Mouse (Mus musculus): Measurements from ENCODE around the gene Cldn14.

- TF ChIP-seq CTCF (IDR thresholded peaks at IDR 0.05; ENCODE audit: control insufficient read depth, insufficient read depth, insufficient replicate concordance, low read depth, low read length) (no peak), POLR2A (IDR thresholded peaks at IDR 0.05; ENCODE audit: control insufficient read depth, low read depth, low read length) (no peak)
These were observed 31.1 kb downstream of the Cldn14 start for GRCm38 (mm10) chr16:93977587-93977986.

Data from testis, adult 2 months (tissue).